Mouse (Mus musculus) spleen, adult 2 months (tissue): ENCODE measurements around the gene Gm20388.

Experiments used
- CTCF ChIP-seq: fragments of 200-500 bp; IDR thresholded peaks from 2 replicates; pipeline ENCODE4 v1.5.1; 2011; ENCODE audit warnings: mild to moderate bottlenecking, inconsistent platforms; ENCODE audit not compliant: insufficient read depth, insufficient read length, insufficient replicate concordance; ENCODE audit errors: extremely low read depth
- POLR2A ChIP-seq: fragments of 200-500 bp; IDR thresholded peaks from 2 replicates; pipeline ENCODE4 v1.6.1; 2011; ENCODE audit warnings: low read depth, low read length, inconsistent platforms

- TF ChIP-seq CTCF (no peak), POLR2A (no peak)
Observed at GRCm38 (mm10) chr8:120348922-120349321, 438.3 kb downstream of the Gm20388 start.
